Mouse (Mus musculus) forebrain, embryonic 11.5 days (tissue): ENCODE results near the gene Chrne. TPM values are rescaled to one million over a fixed set of nuclear protein-coding genes. Genes with fewer than 3 reads are reported as not detected.
A peak's percentile ranks its signal among the peaks of the same experiment; 100 is the strongest.

ENCODE experiments used
- ATAC-seq: fragments of 200-750 bp; cut with Nextera tagmentation; replicated peaks from 2 replicates; pipeline ENCODE4 v1.8.0; 2017; ENCODE audit warnings: moderate TSS enrichment; ENCODE audit not compliant: low FRiP score
- DNase-seq: peaks from one replicate; pipeline ENCODE4 v3.0.0-alpha.2; 2017; ENCODE audit warnings: low spot score
- H3K27ac ChIP-seq: fragments of 300-500 bp; sonication (generic); 2 replicates; pipeline ENCODE4 v1.5.1; 2014; ENCODE audit warnings: low read depth, low read length
- H3K27me3 ChIP-seq: fragments of 300-500 bp; sonication (generic); 2 replicates; pipeline ENCODE4 v1.6.1; 2014; ENCODE audit warnings: mild to moderate bottlenecking, low read length, mixed read lengths; ENCODE audit not compliant: control insufficient read depth, insufficient read depth
- H3K36me3 ChIP-seq: fragments of 300-500 bp; sonication (generic); 2 replicates; pipeline ENCODE4 v1.6.1; 2014; ENCODE audit warnings: mild to moderate bottlenecking, low read length, moderate library complexity, mixed read lengths; ENCODE audit not compliant: control insufficient read depth, insufficient read depth
- H3K4me1 ChIP-seq: fragments of 300-500 bp; sonication (generic); replicated peaks from 2 replicates; pipeline ENCODE4 v1.6.1; 2014; ENCODE audit warnings: low read length, mixed read lengths; ENCODE audit not compliant: control insufficient read depth, insufficient read depth
- H3K4me2 ChIP-seq: fragments of 300-500 bp; sonication (generic); 2 replicates; pipeline ENCODE4 v1.6.1; 2014; ENCODE audit warnings: low read depth, mild to moderate bottlenecking, low read length, moderate library complexity, mixed read lengths; ENCODE audit not compliant: severe bottlenecking
- H3K4me3 ChIP-seq: fragments of 300-500 bp; sonication (generic); 2 replicates; pipeline ENCODE4 v1.5.1; 2014; ENCODE audit warnings: low read depth, low read length
- H3K9ac ChIP-seq: fragments of 300-500 bp; sonication (generic); 2 replicates; pipeline ENCODE4 v1.6.1; 2014; ENCODE audit warnings: low read length
- H3K9me3 ChIP-seq: fragments of 300-500 bp; sonication (generic); 2 replicates; pipeline ENCODE4 v1.6.1; 2016; ENCODE audit warnings: low read length, mixed read lengths; ENCODE audit not compliant: control insufficient read depth
- WGBS: fragments of 180-500 bp; shearing (Covaris S2); extraction: QIAGEN DNeasy Blood & Tissue Kit; methylation state at CpG from one replicate; pipeline ENCODE4 v1.1.7; 2014; 5-methylcytosine and 5-hydroxymethylcytosine counted together
- polyA plus RNA-seq: library from polyadenylated mRNA; unstranded; fragments of >200 nt; fragmentation: Nextera tagmentation; extraction: Ambion mirVana; gene quantifications from 2 replicates; pipeline ENCODE4 v1.2.1, GENCODE M21; 2014

The Chrne gene
- polyA plus RNA-seq, 1 experiment from 2014 or later = not detected

- WGBS = 89% methylated on average over 15 of the region's 15 CpGs
- Histone ChIP-seq H3K4me1 (no peaks in the 10 kb centered on the region), H3K4me3 (no peak overlapping the region), H3K27me3 (no peaks in the 10 kb centered on the region), H3K36me3 (no peaks in the 10 kb centered on the region), H3K9ac (no peak overlapping the region), H3K27ac (no peak overlapping the region), H3K4me2 (no peak overlapping the region), H3K9me3 (no peaks in the 10 kb centered on the region)
- ATAC-seq (no peak), DNase-seq (no peak)
Observed at GRCm38 (mm10) chr11:70594253-70594989, 24.6 kb downstream of the Chrne start.

GRCm38 (mm10) chr11:70591733-70592132 is 27.3 kb downstream of the Chrne start:
- no peak overlapping the region for H3K4me3 ChIP-seq
- H3K9ac ChIP-seq = no peak overlapping the region
- no peaks in the 10 kb centered on the region for H3K4me1 ChIP-seq
- H3K27me3 ChIP-seq = no peaks in the 10 kb centered on the region
- 81% methylated on average over 1 of the region's 1 CpGs for WGBS
- DNase-seq (no peak), ATAC-seq (no peak)
- H3K36me3 ChIP-seq = no peaks in the 10 kb centered on the region
- no peak overlapping the region for H3K27ac ChIP-seq
- no peak overlapping the region for H3K4me2 ChIP-seq
- no peaks in the 10 kb centered on the region for H3K9me3 ChIP-seq

- Histone ChIP-seq H3K27me3 (no peaks in the 10 kb centered on the region), H3K9me3 (no peaks in the 10 kb centered on the region), H3K4me1 (peaks cover 5% of the 10 kb centered on the region; the same call in 1 of the 2 replicates), H3K36me3 (no peaks in the 10 kb centered on the region), H3K27ac (no peak overlapping the region), H3K4me2 (no peak overlapping the region), H3K9ac (no peak overlapping the region), H3K4me3 (no peak overlapping the region)
- WGBS = 87% methylated on average over 5 of the region's 5 CpGs
- ATAC-seq (no peak), DNase-seq (no peak)
Observed at GRCm38 (mm10) chr11:70586954-70587353, 32.1 kb downstream of the Chrne start.

- no peaks in the 10 kb centered on the region for H3K9me3 ChIP-seq
- H3K36me3 ChIP-seq = no peaks in the 10 kb centered on the region
- no peaks in the 10 kb centered on the region for H3K27me3 ChIP-seq
- H3K27ac ChIP-seq = no peak overlapping the region
- no peak overlapping the region for H3K4me3 ChIP-seq
- no peak overlapping the region for H3K4me2 ChIP-seq
- DNase-seq = no peak
- ATAC-seq = no peak
- no peak overlapping the region for H3K9ac ChIP-seq
- H3K4me1 ChIP-seq = peaks cover 5% of the 10 kb centered on the region; the same call in 1 of the 2 replicates
- 92% methylated on average over 3 of the region's 3 CpGs for WGBS
Observed at GRCm38 (mm10) chr11:70586261-70586660, 32.8 kb downstream of the Chrne start.

GRCm38 (mm10) chr11:70585457-70585856 is 33.6 kb downstream of the Chrne start:
- H3K27me3 ChIP-seq = no peaks in the 10 kb centered on the region
- DNase-seq (no peak), ATAC-seq (no peak)
- H3K4me2 ChIP-seq = no peak overlapping the region
- 57% methylated on average over 7 of the region's 7 CpGs for WGBS
- no peaks in the 10 kb centered on the region for H3K9me3 ChIP-seq
- H3K27ac ChIP-seq = peak overlapping the region; percentile 41; the same call in 1 of the 2 replicates
- no peak overlapping the region; the same call in 1 of the 2 replicates for H3K9ac ChIP-seq
- H3K4me1 ChIP-seq = peaks cover 5% of the 10 kb centered on the region; the same call in 1 of the 2 replicates
- H3K36me3 ChIP-seq = no peaks in the 10 kb centered on the region
- H3K4me3 ChIP-seq = no peak overlapping the region

GRCm38 (mm10) chr11:70583775-70584174 is 35.2 kb downstream of the Chrne start:
- no peak overlapping the region for H3K4me2 ChIP-seq
- no peak overlapping the region for H3K4me3 ChIP-seq
- ATAC-seq (no peak), DNase-seq (no peak)
- H3K27me3 ChIP-seq = no peaks in the 10 kb centered on the region
- H3K9ac ChIP-seq = no peak overlapping the region
- peaks cover 5% of the 10 kb centered on the region; the same call in 1 of the 2 replicates for H3K4me1 ChIP-seq
- no peaks in the 10 kb centered on the region for H3K9me3 ChIP-seq
- no peak overlapping the region for H3K27ac ChIP-seq
- H3K36me3 ChIP-seq = no peaks in the 10 kb centered on the region
- 94% methylated on average over 7 of the region's 7 CpGs for WGBS

- DNase-seq (no peak), ATAC-seq (no peak)
- Histone ChIP-seq H3K4me2 (no peak overlapping the region), H3K27ac (no peak overlapping the region), H3K4me1 (peaks cover 10% of the 10 kb centered on the region), H3K4me3 (no peak overlapping the region), H3K9ac (no peak overlapping the region), H3K9me3 (no peaks in the 10 kb centered on the region), H3K27me3 (no peaks in the 10 kb centered on the region), H3K36me3 (no peaks in the 10 kb centered on the region)
- WGBS = 68% methylated on average over 6 of the region's 6 CpGs
Observed at GRCm38 (mm10) chr11:70583022-70583714, 35.8 kb downstream of the Chrne start.

- no peaks in the 10 kb centered on the region for H3K9me3 ChIP-seq
- no peaks in the 10 kb centered on the region for H3K27me3 ChIP-seq
- no peak overlapping the region for H3K4me2 ChIP-seq
- peaks cover 10% of the 10 kb centered on the region for H3K4me1 ChIP-seq
- no peak overlapping the region for H3K4me3 ChIP-seq
- H3K36me3 ChIP-seq = no peaks in the 10 kb centered on the region
- H3K27ac ChIP-seq = no peak overlapping the region
- 83% methylated on average over 3 of the region's 3 CpGs for WGBS
- H3K9ac ChIP-seq = no peak overlapping the region
- no peak for DNase-seq
- no peak for ATAC-seq
Observed at GRCm38 (mm10) chr11:70582196-70582595, 36.8 kb downstream of the Chrne start.
